Mouse (Mus musculus): Measurements from ENCODE around the gene Tmem150c. TPM values are rescaled to one million over a fixed set of nuclear protein-coding genes. Genes with fewer than 3 reads are reported as not detected.
A peak's percentile ranks its signal among the peaks of the same experiment; 100 is the strongest.

The Tmem150c gene
- polyA plus RNA-seq (2011; ENCODE audit: insufficient read depth, insufficient read length, low read depth, missing spikeins) = 1.1 and 1.2 TPM in 2 replicates

DNA sequence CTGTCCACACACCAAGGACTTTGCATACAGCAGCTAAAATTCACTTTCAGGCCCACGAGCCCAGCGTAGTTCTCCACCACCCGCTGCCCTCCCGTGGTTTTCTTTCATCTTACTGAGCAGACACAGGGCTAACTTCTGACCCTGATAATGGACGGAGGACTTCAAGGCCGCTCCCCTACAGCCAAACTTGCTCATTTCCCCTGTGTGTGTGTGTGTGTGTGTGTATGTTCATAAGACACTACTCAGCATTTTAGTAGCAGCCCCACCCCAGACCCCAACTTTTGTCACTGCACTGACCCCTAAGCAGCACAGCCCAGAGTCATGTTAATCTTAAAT is at the start of gene Tmem150c:
Gene Tmem150c (minus strand): TSS at position 171 of the 336 bp plus-strand sequence.
- Histone ChIP-seq H3K4me3 (ENCODE audit: low read depth, low read length) (peak within 1 kb of the TSS; percentile 63), H3K9ac (ENCODE audit: low read depth, poor library complexity, severe bottlenecking) (peak within 1 kb of the TSS; percentile 94), H3K4me1 (ENCODE audit: control insufficient read depth, insufficient read depth, low read length) (no peaks in the 10 kb centered on the region), H3K27ac (ENCODE audit: insufficient read depth, low read length) (no peak within 1 kb of the TSS), H3K9me3 (replicated peaks; ENCODE audit: control insufficient read depth, insufficient read depth, low read length, poor library complexity, severe bottlenecking) (no peaks in the 10 kb centered on the region), H3K27me3 (ENCODE audit: control insufficient read depth, insufficient read depth, low read length, poor library complexity, severe bottlenecking) (peaks cover 21% of the 10 kb centered on the region), H3K36me3 (ENCODE audit: control insufficient read depth, insufficient read depth, low read length, poor library complexity, severe bottlenecking) (no peaks in the 10 kb centered on the region)
- TF ChIP-seq EP300 (IDR thresholded peaks at IDR 0.05; ENCODE audit: insufficient read depth, low read depth, low read length) (no peak), CTCF (IDR thresholded peaks at IDR 0.05; ENCODE audit: low read depth, low read length) (no peak), POLR2A (IDR thresholded peaks at IDR 0.05; ENCODE audit: insufficient read depth, low read length) (no peak)

GRCm38 (mm10) chr5:100209093-100209492 is 49.5 kb upstream of the Tmem150c start:
- H3K9ac ChIP-seq (ENCODE audit: low read depth, poor library complexity, severe bottlenecking) = no peak overlapping the region
- no peak for TF ChIP-seq EP300 (IDR thresholded peaks at IDR 0.05; ENCODE audit: insufficient read depth, low read depth, low read length)
- no peak for TF ChIP-seq CTCF (IDR thresholded peaks at IDR 0.05; ENCODE audit: low read depth, low read length)
- TF ChIP-seq POLR2A (IDR thresholded peaks at IDR 0.05; ENCODE audit: insufficient read depth, low read length) = no peak

DNA sequence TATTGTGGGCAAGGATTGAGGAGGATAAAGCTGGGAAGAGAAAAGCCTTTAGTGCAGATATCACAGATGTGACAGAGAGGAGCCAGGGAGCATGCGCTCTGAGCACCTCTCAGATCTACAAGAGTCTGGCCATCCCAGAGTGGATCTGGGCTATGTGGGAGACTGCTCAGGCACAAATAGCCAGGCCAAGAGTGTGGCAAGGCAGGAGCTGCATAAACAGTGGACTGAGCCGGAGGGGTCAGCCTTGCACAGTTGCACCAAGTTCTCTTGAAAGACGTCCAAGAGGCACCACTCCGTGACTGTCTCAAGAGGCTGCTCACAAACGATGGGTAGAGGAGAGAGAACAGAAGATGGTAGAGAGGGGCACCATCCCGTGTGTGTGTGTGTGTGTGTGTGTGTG is 47.1 kb upstream of the Tmem150c start:
- no peaks in the 10 kb centered on the region for H3K27me3 ChIP-seq (ENCODE audit: control insufficient read depth, insufficient read depth, low read length, poor library complexity, severe bottlenecking)
- H3K9me3 ChIP-seq (replicated peaks; ENCODE audit: control insufficient read depth, insufficient read depth, low read length, poor library complexity, severe bottlenecking) = no peaks in the 10 kb centered on the region
- TF ChIP-seq CTCF (IDR thresholded peaks at IDR 0.05; ENCODE audit: low read depth, low read length) (no peak), POLR2A (IDR thresholded peaks at IDR 0.05; ENCODE audit: insufficient read depth, low read length) (no peak), EP300 (IDR thresholded peaks at IDR 0.05; ENCODE audit: insufficient read depth, low read depth, low read length) (no peak)
- no peak overlapping the region for H3K4me3 ChIP-seq (ENCODE audit: low read depth, low read length)
- H3K4me1 ChIP-seq (ENCODE audit: control insufficient read depth, insufficient read depth, low read length) = no peaks in the 10 kb centered on the region
- no peak overlapping the region for H3K27ac ChIP-seq (ENCODE audit: insufficient read depth, low read length)
- H3K9ac ChIP-seq (ENCODE audit: low read depth, poor library complexity, severe bottlenecking) = no peak overlapping the region
- H3K36me3 ChIP-seq (ENCODE audit: control insufficient read depth, insufficient read depth, low read length, poor library complexity, severe bottlenecking) = no peaks in the 10 kb centered on the region

More at GRCm38 (mm10) chr5:100209093-100209492, 49.5 kb upstream of the Tmem150c start:
- Histone ChIP-seq H3K9me3 (replicated peaks; ENCODE audit: control insufficient read depth, insufficient read depth, low read length, poor library complexity, severe bottlenecking) (no peaks in the 10 kb centered on the region), H3K4me1 (ENCODE audit: control insufficient read depth, insufficient read depth, low read length) (no peaks in the 10 kb centered on the region), H3K27me3 (ENCODE audit: control insufficient read depth, insufficient read depth, low read length, poor library complexity, severe bottlenecking) (no peaks in the 10 kb centered on the region), H3K27ac (ENCODE audit: insufficient read depth, low read length) (no peak overlapping the region), H3K4me3 (ENCODE audit: low read depth, low read length) (no peak overlapping the region), H3K36me3 (ENCODE audit: control insufficient read depth, insufficient read depth, low read length, poor library complexity, severe bottlenecking) (no peaks in the 10 kb centered on the region)

- Histone ChIP-seq H3K9ac (ENCODE audit: low read depth, poor library complexity, severe bottlenecking) (no peak overlapping the region), H3K9me3 (replicated peaks; ENCODE audit: control insufficient read depth, insufficient read depth, low read length, poor library complexity, severe bottlenecking) (no peaks in the 10 kb centered on the region), H3K27me3 (ENCODE audit: control insufficient read depth, insufficient read depth, low read length, poor library complexity, severe bottlenecking) (no peaks in the 10 kb centered on the region), H3K4me1 (ENCODE audit: control insufficient read depth, insufficient read depth, low read length) (no peaks in the 10 kb centered on the region), H3K36me3 (ENCODE audit: control insufficient read depth, insufficient read depth, low read length, poor library complexity, severe bottlenecking) (no peaks in the 10 kb centered on the region), H3K4me3 (ENCODE audit: low read depth, low read length) (no peak overlapping the region), H3K27ac (ENCODE audit: insufficient read depth, low read length) (no peak overlapping the region)
- no peak for TF ChIP-seq POLR2A (IDR thresholded peaks at IDR 0.05; ENCODE audit: insufficient read depth, low read length)
- TF ChIP-seq CTCF (IDR thresholded peaks at IDR 0.05; ENCODE audit: low read depth, low read length) = no peak
- no peak for TF ChIP-seq EP300 (IDR thresholded peaks at IDR 0.05; ENCODE audit: insufficient read depth, low read depth, low read length)
Measured at GRCm38 (mm10) chr5:100205519-100206189, 46.0 kb upstream of the Tmem150c start.

DNA sequence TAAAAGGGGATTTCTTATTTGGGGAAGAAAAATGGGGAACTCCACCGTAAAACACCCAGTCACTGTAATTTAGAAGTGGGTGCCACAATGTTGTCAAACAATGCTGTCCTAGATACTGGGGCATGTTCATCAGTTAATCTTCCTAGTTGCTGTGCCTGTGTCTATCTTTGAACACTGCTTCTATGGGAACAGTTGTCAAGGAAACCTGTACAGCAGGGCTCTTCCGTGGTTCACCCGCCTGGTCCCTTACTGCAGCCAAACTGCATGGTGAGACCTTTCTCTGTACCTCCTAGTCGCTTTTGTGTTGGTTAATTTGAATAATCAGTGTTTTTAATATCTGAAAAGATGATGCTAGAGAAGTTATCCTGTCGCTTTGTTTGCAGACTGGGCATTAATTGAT is 41.2 kb upstream of the Tmem150c start:
- Histone ChIP-seq H3K9me3 (replicated peaks; ENCODE audit: control insufficient read depth, insufficient read depth, low read length, poor library complexity, severe bottlenecking) (no peaks in the 10 kb centered on the region), H3K27ac (ENCODE audit: insufficient read depth, low read length) (no peak overlapping the region), H3K36me3 (ENCODE audit: control insufficient read depth, insufficient read depth, low read length, poor library complexity, severe bottlenecking) (no peaks in the 10 kb centered on the region), H3K9ac (ENCODE audit: low read depth, poor library complexity, severe bottlenecking) (no peak overlapping the region), H3K4me1 (ENCODE audit: control insufficient read depth, insufficient read depth, low read length) (no peaks in the 10 kb centered on the region), H3K27me3 (ENCODE audit: control insufficient read depth, insufficient read depth, low read length, poor library complexity, severe bottlenecking) (no peaks in the 10 kb centered on the region), H3K4me3 (ENCODE audit: low read depth, low read length) (no peak overlapping the region)
- TF ChIP-seq EP300 (IDR thresholded peaks at IDR 0.05; ENCODE audit: insufficient read depth, low read depth, low read length) (no peak), POLR2A (IDR thresholded peaks at IDR 0.05; ENCODE audit: insufficient read depth, low read length) (no peak), CTCF (IDR thresholded peaks at IDR 0.05; ENCODE audit: low read depth, low read length) (no peak)

- Histone ChIP-seq H3K9me3 (replicated peaks; ENCODE audit: control insufficient read depth, insufficient read depth, low read length, poor library complexity, severe bottlenecking) (no peaks in the 10 kb centered on the region), H3K36me3 (ENCODE audit: control insufficient read depth, insufficient read depth, low read length, poor library complexity, severe bottlenecking) (no peaks in the 10 kb centered on the region), H3K9ac (ENCODE audit: low read depth, poor library complexity, severe bottlenecking) (no peak overlapping the region), H3K4me1 (ENCODE audit: control insufficient read depth, insufficient read depth, low read length) (no peaks in the 10 kb centered on the region), H3K27ac (ENCODE audit: insufficient read depth, low read length) (no peak overlapping the region), H3K4me3 (ENCODE audit: low read depth, low read length) (no peak overlapping the region), H3K27me3 (ENCODE audit: control insufficient read depth, insufficient read depth, low read length, poor library complexity, severe bottlenecking) (no peaks in the 10 kb centered on the region)
- TF ChIP-seq CTCF (IDR thresholded peaks at IDR 0.05; ENCODE audit: low read depth, low read length) (no peak), POLR2A (IDR thresholded peaks at IDR 0.05; ENCODE audit: insufficient read depth, low read length) (no peak), EP300 (IDR thresholded peaks at IDR 0.05; ENCODE audit: insufficient read depth, low read depth, low read length) (no peak)
Measured at GRCm38 (mm10) chr5:100200296-100200695, 40.7 kb upstream of the Tmem150c start.

Measured in ES-Bruce4 (cell line).